Mouse (Mus musculus) CD4-positive helper T cell, adult 2 months (primary cell): ENCODE data around the gene Dido1.

ENCODE experiments used
- DNase-seq: peaks from one replicate; pipeline ENCODE4 v3.0.0-alpha.2; 2012; ENCODE audit warnings: low read depth, missing footprints, low spot score

Gene Dido1

GRCm38 (mm10) chr2:180709923-180710272 is at the start of gene Dido1, which contains the start of gene Gid8:
Dido1 (minus strand) TSS chr2:180709999.
Gid8 (plus strand) TSS chr2:180710117.
- DNase-seq: peak; percentile 99

GRCm38 (mm10) chr2:180758513-180759263 is 48.9 kb upstream of the Dido1 start:
- DNase-seq: no peak

GRCm38 (mm10) chr2:180756786-180757185 is 47.0 kb upstream of the Dido1 start:
- DNase-seq: no peak

- no peak for DNase-seq
Measured at GRCm38 (mm10) chr2:180755896-180756295, 46.1 kb upstream of the Dido1 start.

GRCm38 (mm10) chr2:180754976-180755688 is 45.3 kb upstream of the Dido1 start:
- DNase-seq: no peak

GRCm38 (mm10) chr2:180748904-180749303 is 39.1 kb upstream of the Dido1 start:
- DNase-seq: no peak

- no peak for DNase-seq
Measured at GRCm38 (mm10) chr2:180746569-180747192, 36.9 kb upstream of the Dido1 start.

- DNase-seq: peak; percentile 89
Measured at GRCm38 (mm10) chr2:180745248-180745927, 35.6 kb upstream of the Dido1 start.

GRCm38 (mm10) chr2:180743321-180743720 is 33.5 kb upstream of the Dido1 start:
- DNase-seq: no peak

GRCm38 (mm10) chr2:180742820-180743219 is 33.0 kb upstream of the Dido1 start:
- DNase-seq: no peak

- no peak for DNase-seq
Measured at GRCm38 (mm10) chr2:180741421-180741820, 31.6 kb upstream of the Dido1 start.

GRCm38 (mm10) chr2:180740349-180740748 is 30.6 kb upstream of the Dido1 start:
- DNase-seq: peak; percentile 20

- DNase-seq: no peak
Measured at GRCm38 (mm10) chr2:180737984-180738383, 28.2 kb upstream of the Dido1 start.

- no peak for DNase-seq
Measured at GRCm38 (mm10) chr2:180735232-180735631, 25.4 kb upstream of the Dido1 start.

- DNase-seq: peak; percentile 44
Measured at GRCm38 (mm10) chr2:180731984-180732383, 22.2 kb upstream of the Dido1 start.

- peak; percentile 80 for DNase-seq
Measured at GRCm38 (mm10) chr2:180731036-180731435, 21.2 kb upstream of the Dido1 start.

- DNase-seq: no peak
Measured at GRCm38 (mm10) chr2:180727613-180728021, 17.8 kb upstream of the Dido1 start.

GRCm38 (mm10) chr2:180726658-180727442 is 17.1 kb upstream of the Dido1 start:
- peak; percentile 79 for DNase-seq

- DNase-seq: peak; percentile 30
Measured at GRCm38 (mm10) chr2:180725856-180726629, 16.2 kb upstream of the Dido1 start.

- DNase-seq: no peak
Measured at GRCm38 (mm10) chr2:180725414-180725778, 15.6 kb upstream of the Dido1 start.
